Mouse (Mus musculus) heart, embryonic 11.5 days (tissue): ENCODE data around the gene Sucla2. TPM values are rescaled to one million over a fixed set of nuclear protein-coding genes. Genes with fewer than 3 reads are reported as not detected.
A peak's percentile ranks its signal among the peaks of the same experiment; 100 is the strongest.
"Not testable (repeated sequence)": the region's sequence is repeated elsewhere in the genome, so short reads cannot be mapped to it uniquely, and the experiment has no call there.

Source experiments
- ATAC-seq: fragments of 200-750 bp; cut with Nextera tagmentation; replicated peaks from 2 replicates; pipeline ENCODE4 v1.8.0; 2017; ENCODE audit warnings: moderate library complexity; ENCODE audit not compliant: insufficient number of reproducible peaks, low FRiP score, low TSS enrichment
- H3K27ac ChIP-seq: fragments of 300-500 bp; sonication (generic); 2 replicates; pipeline ENCODE4 v1.5.1; 2014; ENCODE audit warnings: mild to moderate bottlenecking, low read depth, low read length
- H3K27me3 ChIP-seq: fragments of 300-500 bp; sonication (generic); 2 replicates; pipeline ENCODE4 v1.6.1; 2014; ENCODE audit warnings: mild to moderate bottlenecking, low read length, mixed read lengths; ENCODE audit not compliant: control insufficient read depth, insufficient read depth
- H3K36me3 ChIP-seq: fragments of 300-500 bp; sonication (generic); 2 replicates; pipeline ENCODE4 v1.6.1; 2014; ENCODE audit warnings: mild to moderate bottlenecking, low read length, moderate library complexity, mixed read lengths; ENCODE audit not compliant: control insufficient read depth, insufficient read depth
- H3K4me1 ChIP-seq: fragments of 300-500 bp; sonication (generic); 2 replicates; pipeline ENCODE4 v1.6.1; 2014; ENCODE audit warnings: low read length; ENCODE audit not compliant: control insufficient read depth, insufficient read depth
- H3K4me2 ChIP-seq: fragments of 300-500 bp; sonication (generic); 2 replicates; pipeline ENCODE4 v1.6.1; 2014; ENCODE audit warnings: mild to moderate bottlenecking, moderate library complexity
- H3K4me3 ChIP-seq: fragments of 300-500 bp; sonication (generic); 2 replicates; pipeline ENCODE4 v1.5.1; 2014; ENCODE audit warnings: low read depth, low read length
- H3K9ac ChIP-seq: fragments of 300-500 bp; sonication (generic); 2 replicates; pipeline ENCODE4 v1.6.1; 2014; ENCODE audit warnings: mild to moderate bottlenecking, low read depth, low read length, moderate library complexity
- H3K9me3 ChIP-seq: fragments of 300-500 bp; sonication (generic); replicated peaks from 2 replicates; pipeline ENCODE4 v1.6.1; 2016; ENCODE audit warnings: low read length; ENCODE audit not compliant: control insufficient read depth
- WGBS: fragments of 180-500 bp; shearing (Covaris S2); extraction: QIAGEN DNeasy Blood & Tissue Kit; methylation state at CpG from one replicate; pipeline ENCODE4 v1.1.7; 2014; ENCODE audit not compliant: insufficient replicate concordance; 5-methylcytosine and 5-hydroxymethylcytosine counted together
- polyA plus RNA-seq: library from polyadenylated mRNA; unstranded; fragments of >200 nt; fragmentation: Nextera tagmentation; extraction: Ambion mirVana; gene quantifications from 2 replicates; pipeline ENCODE4 v1.2.1, GENCODE M21; 2014

The Sucla2 gene
- polyA plus RNA-seq, 1 experiment from 2014 or later: 180 TPM

GRCm38 (mm10) chr14:73553122-73553696 is 28.1 kb downstream of the Sucla2 start:
- H3K4me1 ChIP-seq: peaks cover 10% of the 10 kb centered on the region
- peak overlapping the region; percentile 98 for H3K9ac ChIP-seq
- ATAC-seq: peak; percentile 28
- WGBS: under 1% methylated on average over 10 of the region's 10 CpGs
- H3K4me3 ChIP-seq: peak overlapping the region; percentile 100
- peak overlapping the region; percentile 90 for H3K4me2 ChIP-seq
- no peaks in the 10 kb centered on the region for H3K27me3 ChIP-seq
- H3K9me3 ChIP-seq: no peaks in the 10 kb centered on the region
- H3K36me3 ChIP-seq: 0 out of 2 replicates have a peak, but pooled peaks cover 3% of the 10 kb centered on the region
- peak overlapping the region; percentile 62 for H3K27ac ChIP-seq

DNA sequence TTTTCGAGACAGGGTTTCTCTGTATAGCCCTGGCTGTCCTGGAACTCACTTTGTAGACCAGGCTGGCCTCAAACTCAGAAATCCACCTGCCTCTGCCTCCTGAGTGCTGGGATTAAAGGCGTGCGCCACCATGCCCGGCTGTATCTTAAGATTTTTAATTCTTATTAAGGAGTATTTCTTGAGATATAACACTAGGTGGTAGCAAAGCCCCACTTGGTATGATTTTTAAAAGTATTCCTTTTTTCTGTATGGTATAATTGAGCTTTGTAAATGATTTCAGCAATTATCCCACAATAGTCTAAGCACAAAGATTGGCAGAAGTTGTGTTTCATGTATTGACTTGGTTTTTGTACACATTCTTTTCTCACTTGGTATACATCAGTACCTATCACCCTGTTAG is 44.7 kb downstream of the Sucla2 start:
- H3K9me3 ChIP-seq, ATAC-seq, H3K4me1 ChIP-seq, H3K36me3 ChIP-seq, H3K9ac ChIP-seq, H3K4me3 ChIP-seq, H3K4me2 ChIP-seq, H3K27me3 ChIP-seq, H3K27ac ChIP-seq: not testable (repeated sequence)
- 91% methylated on average over 4 of the region's 4 CpGs for WGBS

GRCm38 (mm10) chr14:73571143-73571542 is 46.0 kb downstream of the Sucla2 start:
- no peaks in the 10 kb centered on the region for H3K9me3 ChIP-seq
- H3K27me3 ChIP-seq: no peaks in the 10 kb centered on the region
- no peak for ATAC-seq
- no peak overlapping the region for H3K4me3 ChIP-seq
- H3K4me2 ChIP-seq: no peak overlapping the region
- H3K4me1 ChIP-seq: no peaks in the 10 kb centered on the region
- H3K36me3 ChIP-seq: peaks cover 4% of the 10 kb centered on the region; the same call in 1 of the 2 replicates
- no peak overlapping the region for H3K9ac ChIP-seq
- WGBS: 71% methylated on average over 4 of the region's 4 CpGs
- no peak overlapping the region for H3K27ac ChIP-seq

DNA sequence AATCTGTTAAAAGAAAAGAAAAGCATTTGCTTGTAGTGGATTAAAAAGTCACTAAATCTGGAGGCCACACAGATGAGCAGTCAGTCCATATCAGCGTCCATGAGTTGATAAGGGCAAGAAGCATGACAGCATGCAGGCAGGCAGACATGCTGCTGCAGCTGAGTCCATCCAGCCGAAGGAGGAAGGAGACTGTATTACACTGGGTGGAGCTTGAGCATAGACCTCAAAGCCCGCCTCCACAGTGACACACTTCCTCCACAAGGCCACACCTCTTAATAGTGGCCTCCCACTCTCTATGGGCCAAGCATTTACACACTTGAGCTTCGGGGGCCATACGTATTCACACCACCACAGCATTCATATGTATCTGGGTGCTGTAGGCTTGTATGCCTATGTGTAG is 48.9 kb downstream of the Sucla2 start:
- Histone ChIP-seq H3K4me3 (no peak overlapping the region), H3K4me2 (no peak overlapping the region), H3K36me3 (peaks cover 6% of the 10 kb centered on the region; the same call in 1 of the 2 replicates), H3K27ac (no peak overlapping the region), H3K9ac (no peak overlapping the region), H3K9me3 (no peaks in the 10 kb centered on the region), H3K4me1 (no peaks in the 10 kb centered on the region), H3K27me3 (no peaks in the 10 kb centered on the region)
- no peak for ATAC-seq
- 69% methylated on average over 5 of the region's 5 CpGs for WGBS

DNA sequence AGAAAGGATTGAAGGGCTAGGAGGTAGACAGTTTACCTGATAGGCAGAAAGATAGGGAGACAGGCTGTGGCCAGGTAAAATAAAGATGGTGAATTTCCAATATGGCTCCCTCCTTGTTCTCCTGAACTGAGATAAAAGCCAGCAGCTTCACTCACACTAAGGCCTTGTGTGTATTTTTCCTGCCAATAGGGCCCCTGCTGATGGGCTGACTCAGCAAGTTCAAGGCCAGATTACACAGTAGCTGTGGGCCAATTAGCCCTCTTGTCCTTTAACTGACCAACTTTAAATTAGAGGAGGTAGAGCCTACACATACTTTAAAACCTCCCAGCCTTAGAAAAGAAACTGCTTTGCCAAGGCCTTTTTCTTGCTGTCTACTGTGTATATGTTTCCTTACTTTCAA is 51.2 kb downstream of the Sucla2 start:
- Histone ChIP-seq H3K27me3 (no peaks in the 10 kb centered on the region), H3K9ac (no peak overlapping the region), H3K4me1 (no peaks in the 10 kb centered on the region), H3K9me3 (no peaks in the 10 kb centered on the region), H3K4me3 (no peak overlapping the region), H3K36me3 (peaks cover 6% of the 10 kb centered on the region; the same call in 1 of the 2 replicates), H3K4me2 (no peak overlapping the region), H3K27ac (no peak overlapping the region)
- ATAC-seq: no peak

DNA sequence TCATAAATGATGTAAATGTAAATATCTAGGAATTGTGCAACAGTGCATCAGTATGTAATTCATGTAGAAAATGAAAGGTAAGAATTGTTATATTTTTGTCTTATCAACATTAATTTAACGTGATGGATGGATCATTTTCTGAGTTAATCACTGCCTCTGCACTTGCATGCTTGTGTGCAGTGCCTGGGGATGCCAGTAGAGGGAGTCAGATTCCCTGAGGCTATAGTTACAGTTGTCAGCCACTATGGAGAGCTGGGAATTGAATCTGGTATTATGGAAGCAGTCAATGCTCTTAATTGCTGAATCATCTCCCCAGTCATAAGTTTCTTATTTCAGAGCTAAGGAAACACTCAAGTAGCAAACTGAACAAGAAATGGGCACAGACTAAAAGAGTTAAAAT is 63.0 kb downstream of the Sucla2 start:
- H3K4me3 ChIP-seq: no peak overlapping the region
- ATAC-seq: no peak
- no peak overlapping the region for H3K27ac ChIP-seq
- H3K4me1 ChIP-seq: no peaks in the 10 kb centered on the region
- H3K9ac ChIP-seq: no peak overlapping the region
- 67% methylated on average over 1 of the region's 1 CpGs for WGBS
- H3K9me3 ChIP-seq: no peaks in the 10 kb centered on the region
- H3K36me3 ChIP-seq: peaks cover 8% of the 10 kb centered on the region
- no peaks in the 10 kb centered on the region for H3K27me3 ChIP-seq
- H3K4me2 ChIP-seq: no peak overlapping the region

DNA sequence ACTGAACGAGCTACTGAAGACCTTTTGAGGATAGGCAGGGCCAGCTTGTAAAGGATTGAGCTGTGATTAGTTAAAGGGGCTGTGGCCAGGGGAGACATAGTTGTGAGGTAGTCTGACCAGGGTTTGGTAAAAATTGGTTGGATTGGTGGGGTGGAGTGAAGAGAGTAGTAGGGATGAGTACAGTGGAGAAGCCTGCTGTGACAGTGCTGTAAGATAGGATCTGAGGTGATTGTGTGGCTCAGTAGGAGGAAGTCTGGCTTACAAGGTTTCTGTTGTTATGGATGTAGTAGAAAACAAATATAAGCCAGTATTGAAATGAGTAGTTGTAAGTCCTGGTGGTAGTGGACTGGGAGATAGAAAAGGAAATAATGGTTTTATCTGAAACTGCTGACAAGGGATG is 67.0 kb downstream of the Sucla2 start:
- no peak for ATAC-seq
- H3K27me3 ChIP-seq: no peaks in the 10 kb centered on the region
- H3K27ac ChIP-seq: no peak overlapping the region
- H3K9me3 ChIP-seq: no peaks in the 10 kb centered on the region
- peaks cover 8% of the 10 kb centered on the region for H3K36me3 ChIP-seq
- H3K4me1 ChIP-seq: no peaks in the 10 kb centered on the region
- WGBS: 77% methylated on average over 1 of the region's 1 CpGs
- H3K4me3 ChIP-seq: no peak overlapping the region
- no peak overlapping the region for H3K4me2 ChIP-seq
- H3K9ac ChIP-seq: no peak overlapping the region

- peaks cover 7% of the 10 kb centered on the region; the same call in 1 of the 2 replicates for H3K9me3 ChIP-seq
- H3K4me3 ChIP-seq: no peak overlapping the region
- 0 out of 2 replicates have a peak, but pooled peaks have one; percentile 49 for ATAC-seq
- no peak overlapping the region for H3K9ac ChIP-seq
- no peak overlapping the region for H3K4me2 ChIP-seq
- peaks cover 10% of the 10 kb centered on the region for H3K4me1 ChIP-seq
- whole genome bisulfite sequencing: 37% methylated on average over 8 of the region's 8 CpGs
- H3K27me3 ChIP-seq: no peaks in the 10 kb centered on the region
- H3K27ac ChIP-seq: no peak overlapping the region
- peaks cover 18% of the 10 kb centered on the region for H3K36me3 ChIP-seq
These were observed 74.6 kb downstream of the Sucla2 start for GRCm38 (mm10) chr14:73599720-73600119.

DNA sequence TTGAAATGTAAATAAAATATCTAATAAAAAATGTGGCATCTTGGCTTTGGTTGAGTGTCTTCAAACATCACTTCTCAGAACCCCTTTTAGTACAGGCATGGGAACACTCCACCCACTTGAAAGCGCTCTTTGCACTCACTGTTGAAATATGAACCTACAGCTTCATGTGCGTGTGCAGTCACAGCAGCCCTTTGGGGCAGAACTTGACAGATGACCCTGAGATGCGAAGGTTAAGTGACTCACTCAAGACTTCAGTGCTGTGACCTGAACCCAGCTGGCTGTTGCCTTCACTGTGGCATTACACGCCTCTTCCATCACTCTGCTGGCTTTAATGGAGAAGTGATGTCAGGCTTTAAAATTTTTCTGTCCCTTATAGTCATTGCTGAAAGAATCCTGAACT is 82.6 kb downstream of the Sucla2 start:
- Histone ChIP-seq H3K27ac (no peak overlapping the region), H3K4me1 (no peaks in the 10 kb centered on the region; the same call in 1 of the 2 replicates), H3K4me2 (no peak overlapping the region), H3K4me3 (no peak overlapping the region), H3K9me3 (no peaks in the 10 kb centered on the region), H3K36me3 (peaks cover 7% of the 10 kb centered on the region), H3K27me3 (no peaks in the 10 kb centered on the region; the same call in none of the 2 replicates), H3K9ac (no peak overlapping the region)
- WGBS: 55% methylated on average over 4 of the region's 4 CpGs
- ATAC-seq: no peak
